ENCODE assay signal across 8 mouse cellular contexts in genomic region chr7:126950647-126951615, GRCm38 (mm10). TPM values are rescaled to one million over a fixed set of nuclear protein-coding genes. Genes with fewer than 3 reads are reported as not detected.
DNase-seq lines count a peak whose midpoint lies in the region; ATAC-seq and TF ChIP-seq lines count a peak whose summit lies in the region.

No protein-coding gene starts in this region.

- peak overlapping the region; percentile 71 for H3K4me3 ChIP-seq in gastrocnemius, adult 2 months
- H3K4me3 ChIP-seq in ES-E14 (ENCODE audit: insufficient read depth in 1 of 2, low read depth in 1 of 2, low read length in 2 of 2, poor library complexity in 1 of 2, severe bottlenecking in 1 of 2): peak overlapping the region; percentile 21 to 76
- peak overlapping the region; percentile 58 for H3K4me3 ChIP-seq in forebrain, embryonic 15.5 days
- peak overlapping the region; percentile 23 for H3K4me3 ChIP-seq in midbrain, embryonic 11.5 days (ENCODE audit: low read depth, low read length)

- DNase-seq in gastrocnemius, adult 2 months: no peak
- no peak for DNase-seq in gastrocnemius, postnatal 14 days
- no peak for DNase-seq in ES-E14 (ENCODE audit: low read depth, low spot score)
- peak; percentile 90 for DNase-seq in midbrain, embryonic 11.5 days (ENCODE audit: low spot score, missing footprints)
- DNase-seq in urinary bladder, postnatal 10 days (ENCODE audit: low spot score): no peak
- DNase-seq in layer of hippocampus, adult 9-10 months (ENCODE audit: low spot score): no peak
- DNase-seq in layer of hippocampus, adult 9-11 months: no peak

- in situ Hi-C loops in ES-E14 (cut with MboI; ENCODE audit: low sequenced_read_pairs in 2 of 2, unreplicated experiment in 2 of 2): no loop called here

- peak overlapping the region; percentile 93 for H3K4me2 ChIP-seq in forebrain, embryonic 15.5 days (replicated peaks)
- H3K4me2 ChIP-seq in midbrain, embryonic 11.5 days: peak overlapping the region; percentile 53

- H3K9ac ChIP-seq in ES-E14 (ENCODE audit: insufficient read depth, low read depth, low read length, poor library complexity, severe bottlenecking): no peak overlapping the region
- peak overlapping the region; percentile 71 for H3K9ac ChIP-seq in forebrain, embryonic 15.5 days (replicated peaks)
- H3K9ac ChIP-seq in midbrain, embryonic 11.5 days (ENCODE audit: low read length): peak overlapping the region; percentile 43; the same call in 1 of the 2 replicates

- no peak for ATAC-seq in forebrain, embryonic 15.5 days (replicated peaks)
- ATAC-seq in midbrain, embryonic 11.5 days (ENCODE audit: low FRiP score): peak; percentile 15; the same call in 1 of the 2 replicates

- 3% methylated on average over 26 of the region's 26 CpGs for WGBS in forebrain, embryonic 15.5 days
- 5% methylated on average over 26 of the region's 26 CpGs for WGBS in midbrain, embryonic 11.5 days

- TF ChIP-seq CTCF in gastrocnemius, adult 2 months (IDR thresholded peaks at IDR 0.05): no peak

- no peaks in the 10 kb centered on the region for H3K27me3 ChIP-seq in forebrain, embryonic 15.5 days
- H3K27me3 ChIP-seq in midbrain, embryonic 11.5 days (ENCODE audit: control insufficient read depth, insufficient read depth, low read length): peaks cover 22% of the 10 kb centered on the region

- intact Hi-C loops in gastrocnemius, adult 2 months (cut with DNase I): no loop called here
- intact Hi-C loops in gastrocnemius, postnatal 14 days (cut with DNase I; ENCODE audit: low total_unique reads): loop anchor here (5.0 kb wide), 1 partner anchor 124 kb away; no protein-coding TSS in a partner anchor

- no peaks in the 10 kb centered on the region for H3K9me3 ChIP-seq in ES-E14 (ENCODE audit: control insufficient read depth, insufficient read depth, low read depth, low read length)
- H3K9me3 ChIP-seq in forebrain, embryonic 15.5 days: no peaks in the 10 kb centered on the region
- no peaks in the 10 kb centered on the region for H3K9me3 ChIP-seq in midbrain, embryonic 11.5 days (ENCODE audit: control insufficient read depth, low read length)

- H3K4me1 ChIP-seq in ES-E14 (ENCODE audit: control insufficient read depth in 2 of 2, insufficient read depth in 2 of 2, low read length in 2 of 2, poor library complexity in 1 of 2): peaks cover 0 to 9% of the 10 kb centered on the region in 2 experiments; a peak in 1 of 4 replicates
- H3K4me1 ChIP-seq in forebrain, embryonic 15.5 days: peaks cover 44% of the 10 kb centered on the region
- peaks cover 6% of the 10 kb centered on the region for H3K4me1 ChIP-seq in midbrain, embryonic 11.5 days (ENCODE audit: control insufficient read depth, insufficient read depth, low read length)

- no peaks in the 10 kb centered on the region for H3K36me3 ChIP-seq in ES-E14 (ENCODE audit: control insufficient read depth, insufficient read depth, low read length, poor library complexity, severe bottlenecking)
- peaks cover 11% of the 10 kb centered on the region; the same call in 1 of the 2 replicates for H3K36me3 ChIP-seq in forebrain, embryonic 15.5 days
- no peaks in the 10 kb centered on the region for H3K36me3 ChIP-seq in midbrain, embryonic 11.5 days (ENCODE audit: control insufficient read depth, insufficient read depth, low read length)

- no peak overlapping the region for H3K27ac ChIP-seq in gastrocnemius, adult 2 months
- H3K27ac ChIP-seq in ES-E14 (ENCODE audit: insufficient read depth, low read depth, low read length, poor library complexity, severe bottlenecking): no peak overlapping the region
- H3K27ac ChIP-seq in forebrain, embryonic 15.5 days (replicated peaks): peak overlapping the region; percentile 88
- peak overlapping the region; percentile 47 for H3K27ac ChIP-seq in midbrain, embryonic 11.5 days (ENCODE audit: low read depth, low read length)

TF ChIP-seq in ES-E14, 5 proteins besides CTCF, POLR2A, EP300 and RAD21:
- TF ChIP-seq HCFC1 (IDR thresholded peaks at IDR 0.05; ENCODE audit: borderline replicate concordance, insufficient read depth, low read length) (no peak), MAFK (IDR thresholded peaks at IDR 0.05; ENCODE audit: insufficient read depth, low read depth, low read length) (no peak), ZNF384 (IDR thresholded peaks at IDR 0.05; ENCODE audit: low read depth, low read length) (no peak), CHD2 (IDR thresholded peaks at IDR 0.05; ENCODE audit: low read depth, low read length) (no peak)

RNA-seq across cellular contexts. Expression of gene Sez6l2, which starts 0.6 kb away (rescaled TPM):
- 1 to 10 TPM; 1.1 to 1.4 TPM for total RNA-seq in gastrocnemius, adult 2 months (2021)
- 1 to 10 TPM; 7.3 to 7.5 TPM for total RNA-seq in gastrocnemius, postnatal 14 days (2021)
- 0.80 and 2.0 TPM in 2 replicates for total RNA-seq in ES-E14 (2012; rRNA removed)
- 25.5 and 32.0 TPM in 2 replicates for polyA plus RNA-seq in forebrain, embryonic 15.5 days (2015; fragmentation: Nextera tagmentation; extraction: Ambion mirVana)
- polyA plus RNA-seq in midbrain, embryonic 11.5 days (2014; fragmentation: Nextera tagmentation; extraction: Ambion mirVana): 7.8 and 9.9 TPM in 2 replicates

RNA-seq across cellular contexts. Expression of gene Asphd1, which starts 1.5 kb away (rescaled TPM):
- total RNA-seq in gastrocnemius, adult 2 months (2021): not detected
- total RNA-seq in gastrocnemius, postnatal 14 days (2021): not detected
- 1.0 and 2.0 TPM in 2 replicates for total RNA-seq in ES-E14 (2012; rRNA removed)
- polyA plus RNA-seq in forebrain, embryonic 15.5 days (2015; fragmentation: Nextera tagmentation; extraction: Ambion mirVana): 5.6 and 6.9 TPM in 2 replicates
- polyA plus RNA-seq in midbrain, embryonic 11.5 days (2014; fragmentation: Nextera tagmentation; extraction: Ambion mirVana): 1.2 and 1.5 TPM in 2 replicates

RNA-seq across cellular contexts. Expression of gene Kctd13, which starts 22.3 kb away (rescaled TPM):
- 1 to 10 TPM; 2.5 to 2.9 TPM for total RNA-seq in gastrocnemius, adult 2 months (2021)
- 1 to 10 TPM; 2.5 to 3.2 TPM for total RNA-seq in gastrocnemius, postnatal 14 days (2021)
- total RNA-seq in ES-E14 (2012; rRNA removed): 13.2 and 16.2 TPM in 2 replicates
- polyA plus RNA-seq in forebrain, embryonic 15.5 days (2015; fragmentation: Nextera tagmentation; extraction: Ambion mirVana): 132 and 136 TPM in 2 replicates
- polyA plus RNA-seq in midbrain, embryonic 11.5 days (2014; fragmentation: Nextera tagmentation; extraction: Ambion mirVana): 26.5 and 26.8 TPM in 2 replicates

RNA-seq across cellular contexts. Expression of gene Cdipt, which starts 24.8 kb away (rescaled TPM):
- total RNA-seq in gastrocnemius, adult 2 months (2021): 10 to 100 TPM; 29.3 to 41.0 TPM
- 10 to 100 TPM; 34.9 to 38.5 TPM for total RNA-seq in gastrocnemius, postnatal 14 days (2021)
- 106 and 122 TPM in 2 replicates for total RNA-seq in ES-E14 (2012; rRNA removed)
- polyA plus RNA-seq in forebrain, embryonic 15.5 days (2015; fragmentation: Nextera tagmentation; extraction: Ambion mirVana): 104 and 105 TPM in 2 replicates
- polyA plus RNA-seq in midbrain, embryonic 11.5 days (2014; fragmentation: Nextera tagmentation; extraction: Ambion mirVana): 66.4 and 67.4 TPM in 2 replicates

RNA-seq across cellular contexts. Expression of gene Cdiptos, which starts 25.0 kb away (rescaled TPM):
- under 1 TPM in 1 of 2 experiments, not detected in 1; 0.47 TPM for total RNA-seq in gastrocnemius, adult 2 months (2021)
- under 1 TPM; 0.59 to 0.78 TPM for total RNA-seq in gastrocnemius, postnatal 14 days (2021)
- 0.18 and 0.32 TPM in 2 replicates for total RNA-seq in ES-E14 (2012; rRNA removed)
- 0.56 and 0.88 TPM in 2 replicates for polyA plus RNA-seq in forebrain, embryonic 15.5 days (2015; fragmentation: Nextera tagmentation; extraction: Ambion mirVana)
- polyA plus RNA-seq in midbrain, embryonic 11.5 days (2014; fragmentation: Nextera tagmentation; extraction: Ambion mirVana): 1.3 and 1.4 TPM in 2 replicates

Comparison
In these comparisons a context has a peak if more than half of its experiments do, and no peak if none do; other contexts are left out.
1. H3K27ac ChIP-seq: peak in forebrain, embryonic 15.5 days (single experiment) and midbrain, embryonic 11.5 days (single experiment); none in gastrocnemius, adult 2 months (single experiment) and ES-E14 (single experiment).
2. Peak in every context shown above with its lines, with median percentiles within 50 percentile points of each other: H3K4me3 ChIP-seq.